Mouse (Mus musculus) bone marrow macrophage, adult 2 months (primary cell): ENCODE results near the gene Triobp.
A peak's percentile ranks its signal among the peaks of the same experiment; 100 is the strongest.

Experiments
- CTCF ChIP-seq: IDR thresholded peaks from 2 replicates; pipeline ENCODE4 v1.5.1; 2012; ENCODE audit warnings: low read depth, mild to moderate bottlenecking, low read length, moderate library complexity
- POLR2A ChIP-seq: IDR thresholded peaks from 2 replicates; pipeline ENCODE4 v1.6.1; 2012; ENCODE audit warnings: mild to moderate bottlenecking, low read depth, low read length, borderline replicate concordance

DNA sequence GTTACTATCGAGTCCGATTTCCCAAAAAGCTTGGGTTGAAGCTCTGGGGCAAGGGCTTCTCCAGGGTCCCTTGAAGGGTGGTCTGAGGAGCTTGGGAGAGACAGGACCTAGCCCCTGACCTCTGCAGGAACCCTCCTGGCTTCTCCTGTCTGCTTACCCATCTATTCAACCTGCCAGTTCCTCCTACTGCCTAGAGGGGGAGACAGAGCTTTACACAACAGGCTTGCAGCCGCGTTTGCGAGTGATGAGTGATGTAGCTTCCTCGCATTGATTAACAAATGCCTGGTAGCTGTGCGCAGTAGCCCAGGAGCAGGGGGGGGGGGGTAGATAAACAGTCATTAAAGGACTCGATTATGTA is 31.9 kb upstream of the Triobp start:
- TF ChIP-seq CTCF (peak; percentile 53), POLR2A (no peak)
